Mouse (Mus musculus): ENCODE results near the gene Tex44.

Tex44 gene

GRCm38 (mm10) chr1:86426128-86426527, at the start of gene Tex44, which contains the start of gene Nmur1:
Tex44 (plus strand) TSS chr1:86426329.
Nmur1 (minus strand) TSS chr1:86426228.
- no peak for DNase-seq (ENCODE audit: low spot score in 2 of 2)

- DNase-seq (ENCODE audit: low spot score in 2 of 2) = no peak
These were observed 49.8 kb upstream of the Tex44 start for GRCm38 (mm10) chr1:86376354-86376753.

DNA sequence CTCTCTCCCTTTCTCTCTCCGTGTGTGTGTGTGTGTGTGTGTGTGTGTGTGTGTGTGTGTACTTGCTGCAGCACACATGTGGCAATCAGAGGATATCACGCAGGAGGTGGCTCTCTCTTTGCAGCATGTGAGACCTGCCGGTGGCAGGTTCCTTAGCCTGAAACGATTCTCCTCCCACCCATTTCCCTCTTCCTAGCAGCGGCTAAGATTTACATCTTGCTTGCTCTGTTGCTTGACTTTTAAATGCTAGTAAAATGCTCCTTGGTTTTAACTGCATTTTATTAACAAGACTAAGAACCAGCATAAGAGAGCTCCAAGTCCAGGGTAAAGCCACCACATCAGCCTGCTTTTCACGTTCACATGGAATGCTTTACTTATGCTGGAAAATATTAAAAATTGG, 47.5 kb upstream of the Tex44 start:
- no peak for DNase-seq (ENCODE audit: low spot score in 2 of 2)

- DNase-seq (ENCODE audit: low spot score in 2 of 2) = peak in 1 of 2 experiments; percentile 23
These were observed 47.0 kb upstream of the Tex44 start for GRCm38 (mm10) chr1:86379161-86379569.

DNA sequence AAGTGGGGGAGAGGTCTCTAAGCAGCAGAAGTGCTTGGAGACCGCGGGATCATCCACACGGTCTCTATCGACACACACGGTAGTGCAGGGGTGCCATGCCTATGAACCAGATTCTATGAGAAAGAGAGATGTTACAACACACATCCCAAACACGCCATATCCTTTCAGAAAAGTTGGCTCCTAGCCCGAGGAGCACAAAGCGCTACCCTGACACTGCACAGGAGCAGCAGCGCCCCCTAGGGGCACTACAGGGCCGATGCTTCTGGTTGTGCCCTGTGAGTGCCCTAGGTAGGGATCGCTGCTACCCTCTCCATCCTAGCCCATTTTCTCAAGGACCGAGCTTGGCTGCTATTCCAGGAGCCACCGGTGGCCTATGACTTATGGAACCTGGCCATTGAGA, 45.1 kb upstream of the Tex44 start:
- peak in 1 of 2 experiments; percentile 16 for DNase-seq (ENCODE audit: low spot score in 2 of 2)

- DNase-seq (ENCODE audit: low spot score in 2 of 2) = peak; percentile 31 to 38
These were observed 36.9 kb upstream of the Tex44 start for GRCm38 (mm10) chr1:86389230-86389629.

DNA sequence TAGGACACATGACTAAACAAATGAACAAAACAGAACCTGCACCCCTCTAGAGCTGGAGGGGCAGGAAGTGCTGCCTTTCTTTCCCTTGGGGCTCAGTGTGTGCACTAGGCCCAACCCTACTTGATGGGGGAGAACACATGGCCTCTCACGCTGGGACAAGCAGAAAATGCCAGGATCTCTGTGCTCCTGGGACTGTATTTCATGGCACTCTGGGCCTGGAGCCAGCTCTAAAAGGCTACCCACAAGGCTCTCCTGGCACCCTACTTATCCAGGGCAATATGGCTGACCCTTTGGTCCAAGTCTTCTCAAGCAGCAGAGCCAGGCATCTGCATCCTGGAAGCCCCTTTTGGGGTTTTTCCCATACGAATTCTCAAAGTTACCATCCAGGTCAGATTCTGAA, 34.7 kb upstream of the Tex44 start:
- no peak for DNase-seq (ENCODE audit: low spot score in 2 of 2)

GRCm38 (mm10) chr1:86393219-86393618, 32.9 kb upstream of the Tex44 start:
- no peak for DNase-seq (ENCODE audit: low spot score in 2 of 2)

GRCm38 (mm10) chr1:86394246-86394645, 31.9 kb upstream of the Tex44 start:
- no peak for DNase-seq (ENCODE audit: low spot score in 2 of 2)

DNA sequence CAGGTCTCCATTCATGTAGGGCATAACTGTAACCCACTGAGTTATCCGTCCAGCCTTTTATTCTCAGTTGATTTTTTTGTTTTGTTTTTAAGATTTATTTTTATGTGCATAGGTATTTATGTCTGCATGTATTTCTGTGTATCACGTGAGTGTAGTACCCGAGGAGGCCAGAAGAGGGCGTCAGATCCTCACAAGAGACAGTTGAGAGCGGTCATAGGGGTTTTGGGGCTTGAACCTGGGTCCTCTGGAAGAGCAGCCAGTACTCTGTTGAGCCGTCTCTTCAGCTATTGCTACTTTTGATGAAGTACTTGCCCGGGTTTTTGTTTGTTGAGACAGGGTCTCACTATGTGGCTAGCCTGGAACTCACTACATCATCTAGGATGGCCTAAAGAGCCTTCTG, 30.2 kb upstream of the Tex44 start:
- no peak for DNase-seq (ENCODE audit: low spot score in 2 of 2)

DNA sequence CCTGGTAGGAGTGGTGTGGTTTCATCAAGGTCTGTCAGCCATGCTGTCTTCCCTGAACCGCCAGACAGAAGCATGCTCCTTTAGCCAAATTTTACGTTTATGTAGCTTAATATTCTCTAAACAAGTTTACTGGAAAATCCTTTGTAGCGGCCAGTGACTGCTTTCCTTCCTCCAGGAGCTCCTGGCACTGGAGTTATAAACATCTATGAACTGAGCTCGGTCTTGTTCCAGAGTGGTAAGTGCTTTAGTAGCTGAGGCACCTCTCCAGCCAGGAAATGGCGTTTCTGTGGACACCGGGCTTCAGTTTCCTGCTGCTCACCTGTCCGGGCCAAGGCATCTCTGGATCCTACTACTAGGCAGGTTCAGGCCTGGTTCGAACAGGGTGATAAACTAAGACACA, 28.5 kb upstream of the Tex44 start:
- no peak for DNase-seq (ENCODE audit: low spot score in 2 of 2)

GRCm38 (mm10) chr1:86398222-86398621, 27.9 kb upstream of the Tex44 start:
- no peak for DNase-seq (ENCODE audit: low spot score in 2 of 2)

DNA sequence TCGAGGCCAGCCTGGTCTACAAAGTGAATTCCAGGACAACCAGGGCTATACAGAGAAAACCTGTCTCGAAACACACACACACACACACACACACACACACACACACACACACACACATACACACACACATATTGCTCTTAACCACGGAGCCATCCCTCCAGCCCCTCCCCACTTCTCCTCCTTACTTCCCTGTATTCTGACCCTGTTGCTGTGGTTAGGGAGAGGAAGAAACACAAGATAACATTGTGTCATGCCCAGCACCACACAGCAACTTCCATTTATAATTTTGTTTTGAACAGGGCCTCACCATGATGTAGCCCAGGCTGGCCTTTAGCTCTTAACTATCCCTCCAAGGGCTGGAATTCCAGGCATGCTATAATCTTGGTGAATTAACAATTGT, 26.8 kb upstream of the Tex44 start:
- DNase-seq (ENCODE audit: low spot score in 2 of 2) = no peak

GRCm38 (mm10) chr1:86400096-86400754, 25.9 kb upstream of the Tex44 start:
- DNase-seq (ENCODE audit: low spot score in 2 of 2) = no peak

- DNase-seq (ENCODE audit: low spot score in 2 of 2) = no peak
These were observed 21.3 kb upstream of the Tex44 start for GRCm38 (mm10) chr1:86404834-86405233.

- DNase-seq (ENCODE audit: low spot score in 2 of 2) = no peak
These were observed 19.8 kb upstream of the Tex44 start for GRCm38 (mm10) chr1:86406313-86406712.

GRCm38 (mm10) chr1:86406914-86407313, 19.2 kb upstream of the Tex44 start:
- no peak for DNase-seq (ENCODE audit: low spot score in 2 of 2)

- no peak for DNase-seq (ENCODE audit: low spot score in 2 of 2)
These were observed 17.6 kb upstream of the Tex44 start for GRCm38 (mm10) chr1:86408515-86408914.

- DNase-seq (ENCODE audit: low spot score in 2 of 2) = no peak
These were observed 16.7 kb upstream of the Tex44 start for GRCm38 (mm10) chr1:86409476-86409875.

GRCm38 (mm10) chr1:86414715-86415114, 11.4 kb upstream of the Tex44 start:
- DNase-seq (ENCODE audit: low spot score in 2 of 2) = no peak

DNA sequence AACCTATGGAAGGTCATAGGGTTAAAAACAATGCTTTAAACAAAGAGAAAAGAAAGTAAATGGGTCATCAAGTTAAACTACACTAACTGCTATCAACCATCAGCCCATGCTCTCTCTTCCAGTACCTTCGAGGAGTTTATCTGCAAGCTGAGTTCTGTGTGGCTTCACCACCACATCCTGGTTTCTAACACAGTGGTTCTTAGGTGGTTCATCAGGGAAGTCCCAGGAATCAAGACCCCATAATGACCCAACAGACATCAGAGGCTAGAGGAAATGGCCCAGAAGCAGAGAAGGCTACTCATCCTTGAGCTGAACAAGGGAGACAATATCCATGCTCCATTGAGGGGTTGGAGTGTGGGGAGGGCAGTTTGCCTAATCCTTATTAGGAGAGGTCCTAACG, 11.0 kb upstream of the Tex44 start:
- DNase-seq (ENCODE audit: low spot score in 2 of 2) = no peak

- DNase-seq (ENCODE audit: low spot score in 2 of 2) = no peak
These were observed 10.4 kb upstream of the Tex44 start for GRCm38 (mm10) chr1:86415612-86416184.

DNA sequence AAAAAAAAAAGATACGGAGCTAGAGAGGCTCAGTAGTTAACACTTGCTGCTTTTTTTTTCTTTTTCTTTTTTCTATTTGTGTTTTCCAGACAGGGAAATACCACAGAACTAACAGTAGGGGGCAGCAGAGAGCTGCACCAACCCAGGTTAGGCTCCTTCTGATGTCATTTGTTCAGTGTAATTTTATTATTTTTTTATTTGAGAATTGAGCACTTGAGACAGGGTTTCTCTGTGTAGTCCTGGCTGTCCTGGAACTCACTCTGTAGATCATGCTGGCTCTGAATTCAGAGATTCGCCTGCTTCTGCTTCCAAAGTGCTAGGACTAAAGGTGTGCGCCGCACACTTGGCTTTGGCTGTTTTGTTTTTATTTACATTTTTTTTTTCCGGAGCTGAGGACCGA, 9.8 kb upstream of the Tex44 start:
- no peak for DNase-seq (ENCODE audit: low spot score in 2 of 2)

DNA sequence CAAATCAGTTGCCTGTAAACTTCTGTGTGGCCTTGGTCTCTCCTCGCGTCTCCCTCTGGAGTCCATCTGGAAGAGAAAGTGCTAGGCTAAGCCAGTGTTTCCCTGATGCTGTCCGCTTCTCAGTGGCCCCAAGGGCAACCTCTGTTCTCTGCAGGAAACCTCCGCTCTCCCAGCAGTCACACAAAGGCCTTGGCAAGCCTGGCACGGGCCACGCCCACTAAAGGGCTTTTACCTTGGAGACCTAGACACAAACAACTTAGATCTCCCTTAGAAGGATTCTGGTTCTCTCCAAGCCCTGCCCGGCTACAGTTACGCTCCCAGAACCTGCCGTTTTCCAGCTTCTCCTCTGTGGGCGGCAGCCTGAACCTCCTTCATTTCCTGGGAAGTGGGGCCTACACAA, 5.1 kb upstream of the Tex44 start:
- no peak for DNase-seq (ENCODE audit: low spot score in 2 of 2)
